Mouse (Mus musculus): Measurements from ENCODE around the gene Lpar3.

DNA sequence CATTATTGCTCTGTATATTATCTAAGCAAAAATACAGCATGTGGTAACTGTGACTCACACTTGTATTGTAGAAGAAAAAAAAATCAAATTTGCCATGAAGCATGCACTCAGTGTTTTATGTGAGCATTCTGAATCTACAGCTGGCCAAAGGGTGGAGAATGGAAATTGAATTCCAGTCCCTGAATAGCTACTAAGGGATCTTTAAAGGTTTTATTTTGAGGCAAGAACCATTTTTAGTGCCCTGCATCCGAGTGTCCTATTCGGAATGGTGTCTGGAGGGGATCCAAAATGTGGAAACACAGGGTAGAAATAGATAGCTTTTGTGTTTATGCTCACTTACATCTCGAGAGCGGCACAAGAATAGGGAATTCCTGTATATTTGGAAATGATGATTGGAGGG lies 65.4 kb downstream of the Lpar3 start:
- TF ChIP-seq CTCF (IDR thresholded peaks at IDR 0.05; ENCODE audit: control insufficient read depth, insufficient read depth, low read length) (no peak), POLR2A (IDR thresholded peaks at IDR 0.05; ENCODE audit: borderline replicate concordance, control insufficient read depth, low read depth, low read length) (no peak)
